Mouse (Mus musculus) limb, embryonic 14.5 days (tissue): ENCODE measurements around the gene Fcmr. TPM values are rescaled to one million over a fixed set of nuclear protein-coding genes. Genes with fewer than 3 reads are reported as not detected.

ENCODE experiments used
- ATAC-seq: fragments of 200-750 bp; cut with Nextera tagmentation; 2 replicates; pipeline ENCODE4 v1.8.0; 2017; ENCODE audit warnings: low read depth, moderate number of reproducible peaks, moderate TSS enrichment; ENCODE audit not compliant: low FRiP score
- DNase-seq: peaks from one replicate; pipeline ENCODE4 v3.0.0-alpha.2; 2015; ENCODE audit warnings: low spot score
- H3K27ac ChIP-seq: fragments of 300-500 bp; sonication (generic); replicated peaks from 2 replicates; pipeline ENCODE4 v1.5.1; 2014; ENCODE audit warnings: low read depth, mild to moderate bottlenecking, low read length, moderate library complexity, mixed read lengths
- H3K27me3 ChIP-seq: fragments of 300-500 bp; sonication (generic); 2 replicates; pipeline ENCODE4 v1.6.1; 2014; ENCODE audit warnings: low read length, mixed read lengths; ENCODE audit not compliant: control insufficient read depth, insufficient read depth
- H3K36me3 ChIP-seq: fragments of 300-500 bp; sonication (generic); 2 replicates; pipeline ENCODE4 v1.6.1; 2014; ENCODE audit warnings: mild to moderate bottlenecking, low read length, moderate library complexity, mixed read lengths; ENCODE audit not compliant: control insufficient read depth, insufficient read depth
- H3K4me1 ChIP-seq: fragments of 300-500 bp; sonication (generic); 2 replicates; pipeline ENCODE4 v1.6.1; 2014; ENCODE audit warnings: antibody characterized with exemption, low read length, mixed read lengths; ENCODE audit not compliant: control insufficient read depth, insufficient read depth
- H3K4me2 ChIP-seq: fragments of 300-500 bp; sonication (generic); replicated peaks from 2 replicates; pipeline ENCODE4 v1.6.1; 2014; ENCODE audit warnings: low read depth, mild to moderate bottlenecking, low read length, moderate library complexity; ENCODE audit not compliant: severe bottlenecking
- H3K4me3 ChIP-seq: fragments of 300-500 bp; sonication (generic); replicated peaks from 2 replicates; pipeline ENCODE4 v1.5.1; 2014; ENCODE audit warnings: low read length
- H3K9ac ChIP-seq: fragments of 300-500 bp; sonication (generic); 2 replicates; pipeline ENCODE4 v1.6.1; 2014; ENCODE audit warnings: mild to moderate bottlenecking, low read depth, low read length, moderate library complexity; ENCODE audit not compliant: severe bottlenecking
- H3K9me3 ChIP-seq: fragments of 300-500 bp; sonication (generic); 2 replicates; pipeline ENCODE4 v1.6.1; 2016; ENCODE audit warnings: low read length; ENCODE audit not compliant: control insufficient read depth
- POLR2A ChIP-seq: fragments of 200-500 bp; IDR thresholded peaks from 2 replicates; pipeline ENCODE4 v1.8.0; 2012; ENCODE audit warnings: inconsistent platforms, mild to moderate bottlenecking, moderate library complexity, borderline replicate concordance; ENCODE audit not compliant: insufficient read depth, insufficient read length; ENCODE audit errors: extremely low read depth
- WGBS: fragments of 180-500 bp; shearing (Covaris S2); extraction: QIAGEN DNeasy Blood & Tissue Kit; methylation state at CpG from one replicate; pipeline ENCODE4 v1.1.7; 2014; 5-methylcytosine and 5-hydroxymethylcytosine counted together
- polyA plus RNA-seq, 2 experiments: library from polyadenylated mRNA; depleted of rRNA in 1 of 2; stranded (reverse) in 1 of 2; unstranded in 1 of 2; fragments of >200 nt; fragmentation: Nextera tagmentation in 1 of 2; extraction: Ambion mirVana in 1 of 2; gene quantifications; 2 replicates each; pipeline versions ENCODE4 v1.2.1 to v1.2.3; 2012 to 2014

Gene Fcmr
- polyA plus RNA-seq, 2 experiments = not detected

GRCm38 (mm10) chr1:130877889-130878614 lies 12.6 kb downstream of the Fcmr start:
- H3K4me1 ChIP-seq = 0 out of 2 replicates have a peak, but pooled peaks cover 6% of the 10 kb centered on the region
- TF ChIP-seq POLR2A = no peak
- peak overlapping the region; percentile 42 for H3K4me3 ChIP-seq
- peaks cover 21% of the 10 kb centered on the region for H3K27me3 ChIP-seq
- H3K4me2 ChIP-seq = peak overlapping the region; percentile 81
- ATAC-seq (no peak), DNase-seq (no peak)
- no peaks in the 10 kb centered on the region for H3K9me3 ChIP-seq
- no peaks in the 10 kb centered on the region for H3K36me3 ChIP-seq
- H3K9ac ChIP-seq = peak overlapping the region; percentile 51
- 4% methylated on average over 30 of the region's 43 CpGs for WGBS
- H3K27ac ChIP-seq = no peak overlapping the region

GRCm38 (mm10) chr1:130879927-130880326 lies 14.5 kb downstream of the Fcmr start:
- TF ChIP-seq POLR2A = no peak
- Histone ChIP-seq H3K4me1 (0 out of 2 replicates have a peak, but pooled peaks cover 6% of the 10 kb centered on the region), H3K9ac (no peak overlapping the region), H3K4me2 (no peak overlapping the region), H3K27me3 (peaks cover 21% of the 10 kb centered on the region), H3K27ac (no peak overlapping the region), H3K9me3 (no peaks in the 10 kb centered on the region), H3K36me3 (no peaks in the 10 kb centered on the region), H3K4me3 (no peak overlapping the region)
- ATAC-seq (no peak), DNase-seq (no peak)
- 91% methylated on average over 7 of the region's 7 CpGs for WGBS

GRCm38 (mm10) chr1:130883146-130883545 lies 17.7 kb downstream of the Fcmr start:
- no peak overlapping the region for H3K9ac ChIP-seq
- no peak overlapping the region for H3K4me2 ChIP-seq
- 83% methylated on average over 4 of the region's 4 CpGs for WGBS
- ATAC-seq (no peak), DNase-seq (no peak)
- H3K27ac ChIP-seq = no peak overlapping the region
- H3K36me3 ChIP-seq = no peaks in the 10 kb centered on the region
- no peaks in the 10 kb centered on the region for H3K9me3 ChIP-seq
- TF ChIP-seq POLR2A = no peak
- H3K4me1 ChIP-seq = 0 out of 2 replicates have a peak, but pooled peaks cover 4% of the 10 kb centered on the region
- H3K27me3 ChIP-seq = peaks cover 10% of the 10 kb centered on the region; the same call in 1 of the 2 replicates
- H3K4me3 ChIP-seq = no peak overlapping the region

GRCm38 (mm10) chr1:130887354-130887753 lies 21.9 kb downstream of the Fcmr start, which contains the start of gene Il24:
Gene Il24 (minus strand): TSS chr1:130887454.
- Histone ChIP-seq H3K27ac (no peak within 1 kb of the TSS), H3K36me3 (no peaks in the 10 kb centered on the region), H3K4me1 (no peaks in the 10 kb centered on the region), H3K9me3 (no peaks in the 10 kb centered on the region), H3K4me3 (no peak within 1 kb of the TSS), H3K9ac (no peak within 1 kb of the TSS), H3K4me2 (no peak within 1 kb of the TSS), H3K27me3 (no peaks in the 10 kb centered on the region)
- no peak for TF ChIP-seq POLR2A
- DNase-seq = no peak
- ATAC-seq = no peak

GRCm38 (mm10) chr1:130892446-130892845 lies 27.0 kb downstream of the Fcmr start:
- ATAC-seq (no peak), DNase-seq (no peak)
- Histone ChIP-seq H3K4me3 (no peak overlapping the region), H3K27me3 (no peaks in the 10 kb centered on the region), H3K4me1 (no peaks in the 10 kb centered on the region), H3K9ac (no peak overlapping the region), H3K27ac (no peak overlapping the region), H3K4me2 (no peak overlapping the region), H3K9me3 (no peaks in the 10 kb centered on the region), H3K36me3 (no peaks in the 10 kb centered on the region)
- WGBS = 77% methylated on average over 1 of the region's 1 CpGs
- no peak for TF ChIP-seq POLR2A
